Mouse (Mus musculus) forebrain, embryonic 14.5 days (tissue): ENCODE data around the gene Zfp37. TPM values are rescaled to one million over a fixed set of nuclear protein-coding genes. Genes with fewer than 3 reads are reported as not detected.
A peak's percentile ranks its signal among the peaks of the same experiment; 100 is the strongest.

Experiments used
- ATAC-seq: fragments of 200-750 bp; cut with Nextera tagmentation; 2 replicates; pipeline ENCODE4 v1.8.0; 2017; ENCODE audit warnings: mild to moderate bottlenecking, moderate library complexity
- DNase-seq: peaks from one replicate; pipeline ENCODE4 v3.0.0-alpha.2; 2015; ENCODE audit warnings: low spot score
- H3K27ac ChIP-seq: fragments of 300-500 bp; sonication (generic); 2 replicates; pipeline ENCODE4 v1.5.1; 2014; ENCODE audit warnings: low read depth, mild to moderate bottlenecking, control low read depth, low read length, moderate library complexity
- H3K27me3 ChIP-seq: fragments of 300-500 bp; sonication (generic); replicated peaks from 2 replicates; pipeline ENCODE4 v1.6.1; 2014; ENCODE audit warnings: low read length, control low read depth, mixed read lengths; ENCODE audit not compliant: control insufficient read depth, insufficient read depth
- H3K36me3 ChIP-seq: fragments of 300-500 bp; sonication (generic); 2 replicates; pipeline ENCODE4 v1.6.1; 2014; ENCODE audit warnings: low read length, control low read depth; ENCODE audit not compliant: control insufficient read depth, insufficient read depth
- H3K4me1 ChIP-seq: fragments of 300-500 bp; sonication (generic); 2 replicates; pipeline ENCODE4 v1.6.1; 2014; ENCODE audit warnings: antibody characterized with exemption, low read length, control low read depth; ENCODE audit not compliant: control insufficient read depth, insufficient read depth
- H3K4me2 ChIP-seq: fragments of 300-500 bp; sonication (generic); 2 replicates; pipeline ENCODE4 v1.6.1; 2014; ENCODE audit warnings: mild to moderate bottlenecking, control low read depth, low read length
- H3K4me3 ChIP-seq: fragments of 300-500 bp; sonication (generic); 2 replicates; pipeline ENCODE4 v1.5.1; 2014; ENCODE audit warnings: low read depth, low read length, control low read depth
- H3K9ac ChIP-seq: fragments of 300-500 bp; sonication (generic); 2 replicates; pipeline ENCODE4 v1.6.1; 2014; ENCODE audit warnings: mild to moderate bottlenecking, low read length, control low read depth, moderate library complexity
- H3K9me3 ChIP-seq: fragments of 300-500 bp; sonication (generic); replicated peaks from 2 replicates; pipeline ENCODE4 v1.6.1; 2016; ENCODE audit warnings: low read length, control low read depth, mixed read lengths; ENCODE audit not compliant: control insufficient read depth
- WGBS: fragments of 180-500 bp; shearing (Covaris S2); extraction: QIAGEN DNeasy Blood & Tissue Kit; methylation state at CpG from one replicate; pipeline ENCODE4 v1.1.7; 2014; 5-methylcytosine and 5-hydroxymethylcytosine counted together
- polyA plus RNA-seq: library from polyadenylated mRNA; unstranded; fragments of >200 nt; fragmentation: Nextera tagmentation; extraction: Ambion mirVana; gene quantifications from 2 replicates; pipeline ENCODE4 v1.2.1, GENCODE M21; 2014

Gene Zfp37
- polyA plus RNA-seq, 1 experiment from 2014 or later = 17.7 TPM

GRCm38 (mm10) chr4:62265154-62265836 lies 34.4 kb upstream of the Zfp37 start:
- H3K27me3 ChIP-seq = no peaks in the 10 kb centered on the region
- H3K9ac ChIP-seq = no peak overlapping the region
- 80% methylated on average over 10 of the region's 10 CpGs for WGBS
- DNase-seq (no peak), ATAC-seq (no peak)
- no peaks in the 10 kb centered on the region for H3K36me3 ChIP-seq
- H3K4me3 ChIP-seq = no peak overlapping the region
- H3K9me3 ChIP-seq = no peaks in the 10 kb centered on the region
- H3K4me1 ChIP-seq = no peaks in the 10 kb centered on the region
- no peak overlapping the region for H3K4me2 ChIP-seq
- no peak overlapping the region for H3K27ac ChIP-seq

- H3K36me3 ChIP-seq = no peaks in the 10 kb centered on the region
- H3K9me3 ChIP-seq = no peaks in the 10 kb centered on the region
- ATAC-seq = no peak
- H3K4me1 ChIP-seq = no peaks in the 10 kb centered on the region
- no peak overlapping the region for H3K4me2 ChIP-seq
- peak; percentile 44 for DNase-seq
- H3K27ac ChIP-seq = no peak overlapping the region
- 37% methylated on average over 7 of the region's 7 CpGs for WGBS
- no peaks in the 10 kb centered on the region for H3K27me3 ChIP-seq
- H3K9ac ChIP-seq = no peak overlapping the region
- H3K4me3 ChIP-seq = no peak overlapping the region
These were observed 32.4 kb upstream of the Zfp37 start for GRCm38 (mm10) chr4:62263133-62263844.

DNA sequence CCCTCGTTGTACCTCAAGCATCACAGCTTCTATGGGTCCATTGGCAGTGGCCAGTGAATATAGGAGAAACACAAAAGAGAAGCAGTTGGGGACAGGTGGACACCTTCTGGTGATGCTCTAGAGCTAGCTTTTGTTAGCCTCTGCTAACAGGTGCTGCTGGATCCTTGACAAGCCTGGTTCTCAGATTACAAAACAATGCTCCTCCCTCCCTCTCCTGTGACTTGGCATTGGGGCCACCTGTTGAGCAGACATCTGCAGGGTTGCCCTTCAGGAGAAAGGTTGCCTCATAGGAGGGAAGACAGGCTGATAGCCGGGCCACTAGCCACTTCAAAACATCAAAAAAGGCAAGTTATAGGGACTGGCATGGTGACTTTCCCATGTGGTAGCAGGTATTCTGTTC lies 31.4 kb upstream of the Zfp37 start, which contains the start of gene Slc31a2:
Gene Slc31a2, plus strand, starts transcription at position 287 of the 400 bp plus-strand sequence.
- Histone ChIP-seq H3K27ac (no peak within 1 kb of the TSS), H3K4me1 (no peaks in the 10 kb centered on the region), H3K36me3 (no peaks in the 10 kb centered on the region), H3K4me2 (no peak within 1 kb of the TSS), H3K9me3 (no peaks in the 10 kb centered on the region), H3K27me3 (no peaks in the 10 kb centered on the region), H3K4me3 (no peak within 1 kb of the TSS), H3K9ac (no peak within 1 kb of the TSS)
- ATAC-seq (no peak), DNase-seq (no peak)
- 52% methylated on average over 2 of the region's 2 CpGs for WGBS

- Histone ChIP-seq H3K27ac (no peak overlapping the region), H3K4me1 (no peaks in the 10 kb centered on the region), H3K36me3 (no peaks in the 10 kb centered on the region), H3K9me3 (no peaks in the 10 kb centered on the region), H3K4me2 (no peak overlapping the region), H3K4me3 (no peak overlapping the region), H3K27me3 (no peaks in the 10 kb centered on the region), H3K9ac (no peak overlapping the region)
- no peak for DNase-seq
- WGBS = 36% methylated on average over 8 of the region's 8 CpGs
- no peak for ATAC-seq
These were observed 26.1 kb upstream of the Zfp37 start for GRCm38 (mm10) chr4:62256931-62257330.

DNA sequence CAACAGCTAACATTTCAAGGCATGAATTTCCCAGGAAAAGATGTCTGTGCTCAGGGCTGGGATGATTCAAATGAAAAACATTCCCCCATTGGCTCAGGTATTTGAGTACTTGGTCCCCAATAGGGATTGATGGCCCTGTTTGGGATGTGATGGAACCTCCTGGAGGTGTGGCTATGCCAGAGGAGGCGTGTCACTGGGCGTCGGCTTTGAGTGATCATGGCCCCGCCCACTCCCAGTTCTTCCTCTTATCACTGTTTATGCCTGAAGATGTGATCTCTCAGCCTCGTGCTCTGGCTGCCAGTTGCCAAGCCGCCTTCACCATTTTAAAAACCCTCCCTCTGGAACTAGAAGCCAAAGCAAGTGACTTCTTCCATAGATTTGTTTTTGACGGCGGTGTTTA lies 23.7 kb upstream of the Zfp37 start:
- H3K9ac ChIP-seq = no peak overlapping the region
- H3K9me3 ChIP-seq = no peaks in the 10 kb centered on the region
- H3K27ac ChIP-seq = no peak overlapping the region
- no peak overlapping the region for H3K4me2 ChIP-seq
- H3K4me3 ChIP-seq = no peak overlapping the region
- H3K27me3 ChIP-seq = no peaks in the 10 kb centered on the region
- no peak for DNase-seq
- H3K36me3 ChIP-seq = no peaks in the 10 kb centered on the region
- no peaks in the 10 kb centered on the region for H3K4me1 ChIP-seq
- ATAC-seq = no peak
- 65% methylated on average over 8 of the region's 8 CpGs for WGBS

- Histone ChIP-seq H3K27ac (no peak overlapping the region), H3K27me3 (no peaks in the 10 kb centered on the region), H3K4me2 (no peak overlapping the region), H3K36me3 (no peaks in the 10 kb centered on the region), H3K9ac (no peak overlapping the region), H3K4me3 (no peak overlapping the region), H3K4me1 (no peaks in the 10 kb centered on the region), H3K9me3 (no peaks in the 10 kb centered on the region)
- 90% methylated on average over 4 of the region's 4 CpGs for WGBS
- no peak for ATAC-seq
- no peak for DNase-seq
These were observed 20.9 kb upstream of the Zfp37 start for GRCm38 (mm10) chr4:62251776-62252175.

- H3K4me2 ChIP-seq = no peak overlapping the region
- DNase-seq (peak; percentile 31), ATAC-seq (no peak)
- no peaks in the 10 kb centered on the region for H3K9me3 ChIP-seq
- no peak overlapping the region for H3K4me3 ChIP-seq
- H3K27me3 ChIP-seq = no peaks in the 10 kb centered on the region
- no peaks in the 10 kb centered on the region for H3K36me3 ChIP-seq
- WGBS = 42% methylated on average over 3 of the region's 3 CpGs
- H3K9ac ChIP-seq = no peak overlapping the region
- no peak overlapping the region for H3K27ac ChIP-seq
- H3K4me1 ChIP-seq = no peaks in the 10 kb centered on the region
These were observed 20.2 kb upstream of the Zfp37 start for GRCm38 (mm10) chr4:62250896-62251544.

DNA sequence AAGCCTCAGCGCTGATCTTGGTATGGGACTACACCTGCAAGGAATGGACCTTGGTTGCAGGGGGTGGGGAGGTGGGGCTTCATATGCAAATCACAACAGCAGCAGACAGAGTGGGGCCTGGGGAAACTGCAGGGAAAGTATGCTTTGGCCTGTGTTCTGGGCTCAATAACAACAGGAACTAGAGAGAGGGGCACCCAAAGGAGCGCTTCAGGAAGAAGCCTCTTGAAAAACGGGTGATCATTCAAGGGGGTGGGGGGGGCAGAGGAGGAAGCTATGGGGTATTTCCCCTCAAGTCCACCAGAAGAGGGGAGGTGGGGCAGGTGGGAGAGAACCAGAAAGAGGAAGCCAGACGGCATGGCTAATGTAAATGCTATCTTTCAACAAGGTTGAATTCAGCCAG lies 17.5 kb upstream of the Zfp37 start:
- Histone ChIP-seq H3K27me3 (no peaks in the 10 kb centered on the region), H3K4me2 (no peak overlapping the region), H3K27ac (no peak overlapping the region), H3K9ac (no peak overlapping the region), H3K36me3 (no peaks in the 10 kb centered on the region), H3K4me3 (no peak overlapping the region), H3K9me3 (no peaks in the 10 kb centered on the region), H3K4me1 (no peaks in the 10 kb centered on the region)
- DNase-seq (no peak), ATAC-seq (no peak)
- 46% methylated on average over 4 of the region's 4 CpGs for WGBS

- 63% methylated on average over 6 of the region's 6 CpGs for WGBS
- DNase-seq (no peak), ATAC-seq (no peak)
- Histone ChIP-seq H3K4me2 (no peak overlapping the region), H3K27me3 (no peaks in the 10 kb centered on the region), H3K36me3 (no peaks in the 10 kb centered on the region), H3K4me1 (no peaks in the 10 kb centered on the region), H3K27ac (no peak overlapping the region), H3K9ac (no peak overlapping the region), H3K4me3 (no peak overlapping the region), H3K9me3 (no peaks in the 10 kb centered on the region)
These were observed 9.7 kb upstream of the Zfp37 start for GRCm38 (mm10) chr4:62240586-62240985.
